Mouse (Mus musculus): ENCODE measurements around the gene Fam126a. TPM values are rescaled to one million over a fixed set of nuclear protein-coding genes. Genes with fewer than 3 reads are reported as not detected.

Gene Fam126a
- polyA plus RNA-seq, 1 experiment, result 51.3 TPM

- H3K4me1 ChIP-seq (ENCODE audit: control insufficient read depth, insufficient read depth, low read length), result no peaks in the 10 kb centered on the region
- H3K27ac ChIP-seq (ENCODE audit: control insufficient read depth, insufficient read depth, low read depth, low read length), result no peak overlapping the region
- no peak overlapping the region for H3K4me3 ChIP-seq (ENCODE audit: control insufficient read depth, low read depth, low read length)
- no peaks in the 10 kb centered on the region for H3K27me3 ChIP-seq (ENCODE audit: control insufficient read depth, insufficient read depth, low read length)
- TF ChIP-seq CTCF (IDR thresholded peaks at IDR 0.05; ENCODE audit: control insufficient read depth, insufficient read depth, insufficient replicate concordance, low read depth, low read length), result no peak
- no peak for TF ChIP-seq POLR2A (IDR thresholded peaks at IDR 0.05; ENCODE audit: control insufficient read depth, low read depth, low read length)
- H3K36me3 ChIP-seq (ENCODE audit: control insufficient read depth, insufficient read depth, low read length), result no peaks in the 10 kb centered on the region
Observed at GRCm38 (mm10) chr5:24016912-24017311, 13.6 kb downstream of the Fam126a start.

DNA sequence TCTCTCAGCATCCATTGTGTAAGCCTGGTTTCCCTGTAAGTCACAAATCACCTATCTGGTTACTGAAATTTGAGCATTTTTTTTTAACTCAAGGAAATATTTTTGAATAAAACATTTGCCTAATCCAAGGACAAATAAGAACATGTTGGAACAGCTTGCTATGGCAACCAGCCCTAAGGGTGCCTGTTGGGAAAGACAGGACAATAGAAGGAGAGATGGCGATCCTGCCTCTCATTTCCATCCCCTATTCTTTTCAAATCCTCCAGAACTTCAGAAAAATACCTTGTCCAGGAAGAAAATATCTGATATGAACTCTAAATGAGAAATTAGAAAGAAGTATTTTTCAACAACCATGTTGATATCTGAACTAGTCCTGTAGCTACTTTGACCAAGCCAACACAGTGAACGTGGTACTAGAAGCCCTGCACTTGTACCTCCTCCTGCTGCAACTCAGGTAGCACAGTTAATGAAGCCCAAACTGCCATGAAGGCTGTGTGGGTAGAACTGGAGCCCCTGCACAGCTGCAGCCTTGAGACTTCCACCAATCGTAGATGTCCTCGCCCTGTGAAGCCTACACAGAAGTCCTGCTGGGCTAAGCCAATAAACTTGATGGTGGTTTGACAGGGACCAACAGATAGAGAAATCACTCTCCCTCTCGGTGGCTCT, 17.0 kb downstream of the Fam126a start:
- Histone ChIP-seq H3K27ac (ENCODE audit: control insufficient read depth, insufficient read depth, low read depth, low read length) (no peak overlapping the region), H3K36me3 (ENCODE audit: control insufficient read depth, insufficient read depth, low read length) (no peaks in the 10 kb centered on the region), H3K4me3 (ENCODE audit: control insufficient read depth, low read depth, low read length) (no peak overlapping the region), H3K27me3 (ENCODE audit: control insufficient read depth, insufficient read depth, low read length) (no peaks in the 10 kb centered on the region), H3K4me1 (ENCODE audit: control insufficient read depth, insufficient read depth, low read length) (no peaks in the 10 kb centered on the region)
- TF ChIP-seq CTCF (IDR thresholded peaks at IDR 0.05; ENCODE audit: control insufficient read depth, insufficient read depth, insufficient replicate concordance, low read depth, low read length) (no peak), POLR2A (IDR thresholded peaks at IDR 0.05; ENCODE audit: control insufficient read depth, low read depth, low read length) (no peak)

GRCm38 (mm10) chr5:23999083-23999671, 31.3 kb downstream of the Fam126a start:
- no peaks in the 10 kb centered on the region for H3K27me3 ChIP-seq (ENCODE audit: control insufficient read depth, insufficient read depth, low read length)
- TF ChIP-seq CTCF (IDR thresholded peaks at IDR 0.05; ENCODE audit: control insufficient read depth, insufficient read depth, insufficient replicate concordance, low read depth, low read length) (no peak), POLR2A (IDR thresholded peaks at IDR 0.05; ENCODE audit: control insufficient read depth, low read depth, low read length) (no peak)
- H3K27ac ChIP-seq (ENCODE audit: control insufficient read depth, insufficient read depth, low read depth, low read length), result no peak overlapping the region
- no peaks in the 10 kb centered on the region; the same call in 1 of the 2 replicates for H3K36me3 ChIP-seq (ENCODE audit: control insufficient read depth, insufficient read depth, low read length)
- H3K4me3 ChIP-seq (ENCODE audit: control insufficient read depth, low read depth, low read length), result no peak overlapping the region
- no peaks in the 10 kb centered on the region for H3K4me1 ChIP-seq (ENCODE audit: control insufficient read depth, insufficient read depth, low read length)

DNA sequence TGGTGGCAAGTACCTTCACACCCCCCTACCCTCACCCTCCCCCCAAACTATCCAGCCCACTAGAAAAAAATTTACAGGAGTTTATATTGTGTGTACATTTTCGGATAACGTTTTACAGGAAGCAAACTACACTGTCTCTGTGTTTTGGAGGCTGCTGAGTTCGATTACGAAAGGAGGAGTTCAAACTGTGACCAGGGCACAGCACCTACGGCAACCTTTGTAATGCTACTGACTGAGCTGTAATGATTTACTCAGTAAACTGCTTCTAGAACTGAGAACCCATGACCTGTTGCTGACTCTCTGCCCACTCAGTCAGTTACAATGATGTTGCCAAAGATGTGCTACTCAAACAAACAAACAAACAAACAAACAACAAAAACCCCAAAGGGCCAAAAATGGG, 34.5 kb downstream of the Fam126a start:
- Histone ChIP-seq H3K36me3 (ENCODE audit: control insufficient read depth, insufficient read depth, low read length) (no peaks in the 10 kb centered on the region; the same call in 1 of the 2 replicates), H3K27ac (ENCODE audit: control insufficient read depth, insufficient read depth, low read depth, low read length) (no peak overlapping the region), H3K27me3 (ENCODE audit: control insufficient read depth, insufficient read depth, low read length) (no peaks in the 10 kb centered on the region), H3K4me1 (ENCODE audit: control insufficient read depth, insufficient read depth, low read length) (no peaks in the 10 kb centered on the region), H3K4me3 (ENCODE audit: control insufficient read depth, low read depth, low read length) (no peak overlapping the region)
- no peak for TF ChIP-seq POLR2A (IDR thresholded peaks at IDR 0.05; ENCODE audit: control insufficient read depth, low read depth, low read length)
- TF ChIP-seq CTCF (IDR thresholded peaks at IDR 0.05; ENCODE audit: control insufficient read depth, insufficient read depth, insufficient replicate concordance, low read depth, low read length), result no peak

- Histone ChIP-seq H3K36me3 (ENCODE audit: control insufficient read depth, insufficient read depth, low read length) (no peaks in the 10 kb centered on the region; the same call in 1 of the 2 replicates), H3K27me3 (ENCODE audit: control insufficient read depth, insufficient read depth, low read length) (no peaks in the 10 kb centered on the region), H3K27ac (ENCODE audit: control insufficient read depth, insufficient read depth, low read depth, low read length) (no peak overlapping the region), H3K4me1 (ENCODE audit: control insufficient read depth, insufficient read depth, low read length) (no peaks in the 10 kb centered on the region), H3K4me3 (ENCODE audit: control insufficient read depth, low read depth, low read length) (no peak overlapping the region)
- TF ChIP-seq CTCF (IDR thresholded peaks at IDR 0.05; ENCODE audit: control insufficient read depth, insufficient read depth, insufficient replicate concordance, low read depth, low read length) (no peak), POLR2A (IDR thresholded peaks at IDR 0.05; ENCODE audit: control insufficient read depth, low read depth, low read length) (no peak)
Observed at GRCm38 (mm10) chr5:23994929-23995328, 35.6 kb downstream of the Fam126a start.

DNA sequence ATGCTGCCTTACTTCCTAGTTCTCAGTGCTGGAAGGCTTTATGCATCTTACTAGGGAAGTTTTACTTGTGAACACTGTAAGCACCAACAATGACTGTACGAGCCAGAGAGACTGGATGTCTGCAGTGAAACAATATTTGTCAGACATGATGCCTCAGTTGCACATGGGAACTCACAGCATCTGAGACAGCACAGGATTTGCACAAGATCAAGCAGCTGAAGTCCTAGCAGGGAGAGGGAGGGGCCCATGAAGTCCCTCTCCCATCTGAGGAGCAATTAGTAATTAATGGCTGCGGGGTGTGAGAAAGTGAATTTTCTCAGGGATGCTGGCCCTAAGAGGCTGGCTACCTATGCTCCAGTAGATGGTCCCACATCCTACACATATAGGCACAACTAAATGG, 36.3 kb downstream of the Fam126a start:
- TF ChIP-seq CTCF (IDR thresholded peaks at IDR 0.05; ENCODE audit: control insufficient read depth, insufficient read depth, insufficient replicate concordance, low read depth, low read length) (no peak), POLR2A (IDR thresholded peaks at IDR 0.05; ENCODE audit: control insufficient read depth, low read depth, low read length) (no peak)
- Histone ChIP-seq H3K4me3 (ENCODE audit: control insufficient read depth, low read depth, low read length) (no peak overlapping the region), H3K36me3 (ENCODE audit: control insufficient read depth, insufficient read depth, low read length) (no peaks in the 10 kb centered on the region; the same call in 1 of the 2 replicates), H3K27me3 (ENCODE audit: control insufficient read depth, insufficient read depth, low read length) (no peaks in the 10 kb centered on the region), H3K4me1 (ENCODE audit: control insufficient read depth, insufficient read depth, low read length) (no peaks in the 10 kb centered on the region), H3K27ac (ENCODE audit: control insufficient read depth, insufficient read depth, low read depth, low read length) (no peak overlapping the region)

- TF ChIP-seq POLR2A (IDR thresholded peaks at IDR 0.05; ENCODE audit: control insufficient read depth, low read depth, low read length) (no peak), CTCF (IDR thresholded peaks at IDR 0.05; ENCODE audit: control insufficient read depth, insufficient read depth, insufficient replicate concordance, low read depth, low read length) (no peak)
- H3K4me3 ChIP-seq (ENCODE audit: control insufficient read depth, low read depth, low read length), result no peak overlapping the region
- no peaks in the 10 kb centered on the region for H3K27me3 ChIP-seq (ENCODE audit: control insufficient read depth, insufficient read depth, low read length)
- no peaks in the 10 kb centered on the region for H3K4me1 ChIP-seq (ENCODE audit: control insufficient read depth, insufficient read depth, low read length)
- H3K27ac ChIP-seq (ENCODE audit: control insufficient read depth, insufficient read depth, low read depth, low read length), result no peak overlapping the region
- H3K36me3 ChIP-seq (ENCODE audit: control insufficient read depth, insufficient read depth, low read length), result no peaks in the 10 kb centered on the region; the same call in 1 of the 2 replicates
Observed at GRCm38 (mm10) chr5:23993553-23993894, 37.0 kb downstream of the Fam126a start.

All from testis, adult 2 months (tissue).